Mouse (Mus musculus): ENCODE data around the gene Spock2.

GRCm38 (mm10) chr10:60106531-60107186 lies 640 bp downstream of the Spock2 start:
- TF ChIP-seq EP300 (IDR thresholded peaks at IDR 0.05; ENCODE audit: low read depth) (no peak), CTCF (IDR thresholded peaks at IDR 0.05; ENCODE audit: low read depth) (no peak)
